Mouse (Mus musculus) midbrain, embryonic 14.5 days (tissue): ENCODE data around the gene Ppp1r1b. TPM values are rescaled to one million over a fixed set of nuclear protein-coding genes. Genes with fewer than 3 reads are reported as not detected.
A peak's percentile ranks its signal among the peaks of the same experiment; 100 is the strongest.

Source experiments
- ATAC-seq: fragments of 200-750 bp; cut with Nextera tagmentation; 2 replicates; pipeline ENCODE4 v1.8.0; 2017; ENCODE audit warnings: moderate number of reproducible peaks, moderate library complexity; ENCODE audit not compliant: low FRiP score, low TSS enrichment
- DNase-seq: peaks from one replicate; pipeline ENCODE4 v3.0.0-alpha.2; 2015
- H3K27ac ChIP-seq: fragments of 300-500 bp; sonication (generic); replicated peaks from 2 replicates; pipeline ENCODE4 v1.5.1; 2014; ENCODE audit warnings: mild to moderate bottlenecking, low read depth, low read length, moderate library complexity
- H3K27me3 ChIP-seq: fragments of 300-500 bp; sonication (generic); 2 replicates; pipeline ENCODE4 v1.6.1; 2014; ENCODE audit warnings: low read length, control low read depth, mixed read lengths; ENCODE audit not compliant: control insufficient read depth, insufficient read depth
- H3K36me3 ChIP-seq: fragments of 300-500 bp; sonication (generic); 2 replicates; pipeline ENCODE4 v1.6.1; 2014; ENCODE audit warnings: low read length, control low read depth; ENCODE audit not compliant: control insufficient read depth, insufficient read depth
- H3K4me1 ChIP-seq: fragments of 300-500 bp; sonication (generic); 2 replicates; pipeline ENCODE4 v1.6.1; 2014; ENCODE audit warnings: mild to moderate bottlenecking, antibody characterized with exemption, low read length, control low read depth; ENCODE audit not compliant: control insufficient read depth, insufficient read depth
- H3K4me2 ChIP-seq: fragments of 300-500 bp; sonication (generic); 2 replicates; pipeline ENCODE4 v1.6.1; 2014; ENCODE audit warnings: mild to moderate bottlenecking, low read length, moderate library complexity
- H3K4me3 ChIP-seq: fragments of 300-500 bp; sonication (generic); replicated peaks from 2 replicates; pipeline ENCODE4 v1.5.1; 2014; ENCODE audit warnings: low read depth, low read length
- H3K9ac ChIP-seq: fragments of 300-500 bp; sonication (generic); replicated peaks from 2 replicates; pipeline ENCODE4 v1.6.1; 2014; ENCODE audit warnings: mild to moderate bottlenecking, low read length, moderate library complexity
- H3K9me3 ChIP-seq: fragments of 300-500 bp; sonication (generic); 2 replicates; pipeline ENCODE4 v1.6.1; 2016; ENCODE audit warnings: low read length, control low read depth, mixed read lengths; ENCODE audit not compliant: control insufficient read depth
- WGBS: fragments of 180-500 bp; shearing (Covaris S2); extraction: QIAGEN DNeasy Blood & Tissue Kit; methylation state at CpG from one replicate; pipeline ENCODE4 v1.1.7; 2014; 5-methylcytosine and 5-hydroxymethylcytosine counted together
- polyA plus RNA-seq: library from polyadenylated mRNA; unstranded; fragments of >200 nt; fragmentation: Nextera tagmentation; extraction: Ambion mirVana; gene quantifications from 2 replicates; pipeline ENCODE4 v1.2.1, GENCODE M21; 2014

Gene Ppp1r1b
- polyA plus RNA-seq, 1 experiment from 2014 or later = 0.95 TPM

DNA sequence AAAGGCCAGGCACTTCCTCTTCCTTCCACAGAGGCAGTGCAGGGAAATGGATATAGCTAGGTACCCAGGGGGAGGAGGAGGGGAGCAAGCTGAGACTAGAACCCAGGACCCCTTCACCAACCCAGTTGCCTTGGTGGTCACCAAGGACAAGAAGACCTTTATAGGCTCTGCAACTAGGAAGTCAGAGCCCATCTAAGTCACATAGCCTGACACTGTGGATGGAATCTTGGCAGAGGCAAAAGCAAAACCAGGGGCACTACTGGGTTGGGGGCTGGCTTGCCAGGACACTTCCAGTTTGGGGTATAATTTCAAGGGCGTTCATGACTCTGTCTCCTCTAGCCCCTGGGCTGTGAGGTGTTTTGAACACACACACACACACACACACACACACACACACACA, 16.8 kb upstream of the Ppp1r1b start:
- no peak overlapping the region for H3K27ac ChIP-seq
- DNase-seq (no peak), ATAC-seq (no peak)
- peaks cover 17% of the 10 kb centered on the region; the same call in 1 of the 2 replicates for H3K4me1 ChIP-seq
- H3K36me3 ChIP-seq = no peaks in the 10 kb centered on the region
- 87% methylated on average over 1 of the region's 1 CpGs for WGBS
- H3K27me3 ChIP-seq = peaks cover 93% of the 10 kb centered on the region
- H3K9ac ChIP-seq = no peak overlapping the region
- no peak overlapping the region for H3K4me3 ChIP-seq
- H3K9me3 ChIP-seq = no peaks in the 10 kb centered on the region
- H3K4me2 ChIP-seq = no peak overlapping the region

GRCm38 (mm10) chr11:98332186-98332585, 16.0 kb upstream of the Ppp1r1b start:
- no peak for DNase-seq
- H3K4me2 ChIP-seq = no peak overlapping the region
- H3K4me1 ChIP-seq = peaks cover 12% of the 10 kb centered on the region; the same call in 1 of the 2 replicates
- no peak for ATAC-seq
- H3K27ac ChIP-seq = no peak overlapping the region
- H3K9me3 ChIP-seq = no peaks in the 10 kb centered on the region
- no peaks in the 10 kb centered on the region for H3K36me3 ChIP-seq
- H3K4me3 ChIP-seq = no peak overlapping the region
- H3K27me3 ChIP-seq = peaks cover 94% of the 10 kb centered on the region
- WGBS = 85% methylated on average over 3 of the region's 3 CpGs
- H3K9ac ChIP-seq = no peak overlapping the region

DNA sequence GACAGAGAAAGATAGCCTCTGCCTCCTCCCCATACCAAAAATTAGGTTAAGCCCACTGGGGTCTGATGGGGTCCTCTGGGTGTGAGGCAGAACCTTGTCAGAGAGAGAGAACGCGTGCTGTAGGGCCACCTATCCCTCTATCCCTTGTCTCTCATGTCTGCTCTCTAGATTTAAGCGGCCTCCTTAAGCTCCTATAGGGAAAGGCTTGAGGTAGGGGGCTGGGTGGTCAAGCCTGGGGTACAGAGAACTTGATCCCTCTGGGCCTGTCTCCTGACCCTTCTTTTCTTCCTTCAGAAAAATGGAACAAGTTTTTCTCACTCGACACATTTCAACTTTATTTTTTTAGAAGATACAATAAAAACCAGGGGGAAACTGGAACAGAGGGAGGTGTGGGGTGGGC, 15.4 kb upstream of the Ppp1r1b start:
- Histone ChIP-seq H3K4me3 (no peak overlapping the region), H3K4me1 (0 out of 2 replicates have a peak, but pooled peaks cover 9% of the 10 kb centered on the region), H3K36me3 (no peaks in the 10 kb centered on the region), H3K9me3 (no peaks in the 10 kb centered on the region), H3K9ac (no peak overlapping the region), H3K4me2 (no peak overlapping the region), H3K27me3 (peaks cover 94% of the 10 kb centered on the region), H3K27ac (no peak overlapping the region)
- WGBS = 72% methylated on average over 4 of the region's 4 CpGs
- no peak for ATAC-seq
- no peak for DNase-seq

DNA sequence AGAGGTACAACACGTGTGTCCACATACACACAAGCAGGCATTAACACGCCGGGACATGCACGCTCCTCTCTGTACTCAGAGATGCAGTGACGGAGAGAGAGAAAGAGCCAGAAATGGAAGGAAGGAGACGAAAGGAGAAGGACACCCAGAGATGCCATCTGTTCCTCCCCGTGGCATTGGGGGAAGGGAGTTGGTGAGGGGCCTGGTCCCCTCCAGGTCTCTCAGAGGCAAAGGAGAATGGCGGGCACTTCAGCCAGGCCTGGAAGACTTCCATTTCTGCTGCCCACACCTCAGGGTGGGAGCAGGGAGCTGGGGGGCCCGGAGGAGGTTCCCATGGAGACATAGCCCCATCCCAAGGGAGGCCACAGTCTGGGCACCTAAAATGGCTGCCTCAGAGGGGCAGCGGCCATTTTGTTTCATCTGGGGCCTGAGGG, 14.9 kb upstream of the Ppp1r1b start:
- no peak overlapping the region for H3K9ac ChIP-seq
- ATAC-seq (no peak), DNase-seq (no peak)
- H3K4me2 ChIP-seq = no peak overlapping the region
- H3K4me3 ChIP-seq = no peak overlapping the region
- no peak overlapping the region; the same call in 1 of the 2 replicates for H3K27ac ChIP-seq
- H3K36me3 ChIP-seq = no peaks in the 10 kb centered on the region
- WGBS = 74% methylated on average over 10 of the region's 10 CpGs
- peaks cover 94% of the 10 kb centered on the region for H3K27me3 ChIP-seq
- H3K9me3 ChIP-seq = no peaks in the 10 kb centered on the region
- H3K4me1 ChIP-seq = peaks cover 9% of the 10 kb centered on the region; the same call in 1 of the 2 replicates

GRCm38 (mm10) chr11:98333981-98334741, 14.0 kb upstream of the Ppp1r1b start:
- WGBS = under 1% methylated on average over 39 of the region's 41 CpGs
- Histone ChIP-seq H3K4me3 (peak overlapping the region; percentile 27), H3K27me3 (peaks cover 93% of the 10 kb centered on the region), H3K9ac (peak overlapping the region; percentile 42), H3K27ac (0 out of 2 replicates have a peak overlapping the region, but pooled peaks have one; percentile 13), H3K36me3 (no peaks in the 10 kb centered on the region), H3K4me1 (peaks cover 15% of the 10 kb centered on the region; the same call in 1 of the 2 replicates), H3K4me2 (peak overlapping the region; percentile 58), H3K9me3 (no peaks in the 10 kb centered on the region)
- ATAC-seq (peak; percentile 32; the same call in 1 of the 2 replicates), DNase-seq (peak; percentile 53)

DNA sequence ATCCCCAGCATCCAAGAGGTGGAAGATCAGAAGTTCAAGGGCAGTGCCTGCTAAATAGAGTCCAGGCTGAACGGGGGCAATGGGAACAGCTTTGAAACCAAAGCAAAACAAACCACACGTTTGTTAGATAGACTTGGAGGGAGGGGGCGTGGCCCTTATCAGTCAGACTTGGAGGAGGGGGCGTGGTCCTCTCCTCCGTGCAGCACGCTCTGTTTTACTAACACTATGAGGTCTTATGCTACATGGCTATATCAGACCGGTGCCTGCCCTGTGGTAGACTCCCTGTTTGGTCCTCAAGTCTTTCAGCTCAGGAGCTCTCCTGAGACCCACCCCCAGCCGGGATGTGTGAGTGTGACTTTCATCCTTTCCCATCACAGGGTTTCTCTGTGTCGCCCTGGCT, 13.0 kb upstream of the Ppp1r1b start:
- H3K27ac ChIP-seq = no peak overlapping the region
- no peak overlapping the region for H3K9ac ChIP-seq
- ATAC-seq (no peak), DNase-seq (no peak)
- WGBS = 9% methylated on average over 9 of the region's 9 CpGs
- peaks cover 92% of the 10 kb centered on the region for H3K27me3 ChIP-seq
- H3K36me3 ChIP-seq = no peaks in the 10 kb centered on the region
- no peaks in the 10 kb centered on the region for H3K9me3 ChIP-seq
- peaks cover 25% of the 10 kb centered on the region for H3K4me1 ChIP-seq
- H3K4me3 ChIP-seq = no peak overlapping the region
- H3K4me2 ChIP-seq = no peak overlapping the region

DNA sequence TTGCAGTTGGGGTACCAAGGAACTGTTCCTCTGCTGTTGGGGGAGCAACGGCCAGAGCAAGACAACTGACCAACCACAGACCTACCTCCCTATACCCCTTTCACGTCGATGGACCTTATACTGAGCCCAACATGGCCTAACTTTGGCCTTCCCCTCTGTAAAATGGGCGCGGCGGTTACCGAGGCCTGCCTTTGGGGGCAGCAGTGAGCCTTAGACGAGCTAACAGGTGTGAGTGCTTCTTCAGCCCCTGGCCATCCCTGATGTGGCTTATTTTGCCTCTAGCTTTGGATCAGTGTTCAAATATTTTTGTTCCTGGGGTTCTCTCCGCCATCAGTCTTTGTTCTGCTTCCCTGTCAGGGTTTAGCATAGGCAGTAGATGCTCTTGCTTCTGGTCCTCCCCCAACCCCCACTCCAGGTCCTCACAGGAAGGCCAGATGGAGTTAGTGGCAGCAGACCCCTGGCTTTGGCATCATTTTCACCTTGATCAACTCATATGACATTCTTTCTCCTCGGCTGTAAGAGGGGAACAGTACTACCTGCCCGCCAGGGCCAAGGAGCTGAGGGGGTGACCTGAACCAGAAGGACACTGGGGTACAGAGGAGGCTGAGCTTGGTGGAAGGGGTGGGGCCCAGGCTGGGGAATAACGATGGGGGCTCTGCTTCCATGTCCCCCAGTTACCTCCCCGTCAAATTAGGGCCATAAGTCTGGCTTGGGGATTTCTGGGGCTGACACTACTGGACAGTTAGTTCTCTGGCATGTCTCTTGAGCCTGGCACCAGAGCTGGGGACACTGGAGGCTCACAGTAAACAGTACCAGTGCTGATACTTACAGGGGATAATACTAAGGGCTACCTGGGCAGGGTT, 11.7 kb upstream of the Ppp1r1b start:
- Histone ChIP-seq H3K9ac (no peak overlapping the region), H3K27me3 (peaks cover 89% of the 10 kb centered on the region), H3K4me2 (no peak overlapping the region), H3K36me3 (no peaks in the 10 kb centered on the region), H3K9me3 (no peaks in the 10 kb centered on the region), H3K4me1 (peaks cover 25% of the 10 kb centered on the region), H3K4me3 (no peak overlapping the region), H3K27ac (no peak overlapping the region)
- DNase-seq (no peak), ATAC-seq (no peak)
- WGBS = 22% methylated on average over 13 of the region's 13 CpGs

GRCm38 (mm10) chr11:98338507-98338961, 9.7 kb upstream of the Ppp1r1b start:
- under 1% methylated on average over 55 of the region's 57 CpGs for WGBS
- DNase-seq = peak; percentile 83
- peak overlapping the region; percentile 94 for H3K4me2 ChIP-seq
- ATAC-seq = 0 out of 2 replicates have a peak, but pooled peaks have one; percentile 11
- H3K36me3 ChIP-seq = no peaks in the 10 kb centered on the region
- peaks cover 33% of the 10 kb centered on the region for H3K4me1 ChIP-seq
- no peaks in the 10 kb centered on the region for H3K9me3 ChIP-seq
- peak overlapping the region; percentile 82 for H3K27ac ChIP-seq
- peak overlapping the region; percentile 60 for H3K9ac ChIP-seq
- peaks cover 79% of the 10 kb centered on the region for H3K27me3 ChIP-seq
- peak overlapping the region; percentile 47 for H3K4me3 ChIP-seq
